Mouse (Mus musculus): ENCODE measurements around the gene Kdelr2. TPM values are rescaled to one million over a fixed set of nuclear protein-coding genes. Genes with fewer than 3 reads are reported as not detected.
A peak's percentile ranks its signal among the peaks of the same experiment; 100 is the strongest.

Kdelr2 gene
- polyA plus RNA-seq, 1 experiment from 2014 or later, result 160 TPM

GRCm38 (mm10) chr5:143361428-143361827, 42.2 kb upstream of the Kdelr2 start:
- WGBS (ENCODE audit: insufficient replicate concordance), result 68% methylated on average over 7 of the region's 7 CpGs
- no peak overlapping the region for H3K27ac ChIP-seq (ENCODE audit: low read depth)
- H3K4me3 ChIP-seq (ENCODE audit: low read depth, low read length), result no peak overlapping the region
- ATAC-seq (no peak), DNase-seq (no peak)
- no peaks in the 10 kb centered on the region for H3K36me3 ChIP-seq (replicated peaks; ENCODE audit: insufficient read depth, low read length)
- no peaks in the 10 kb centered on the region for H3K9me3 ChIP-seq (ENCODE audit: low read length)
- no peak for TF ChIP-seq CTCF (IDR thresholded peaks at IDR 0.05; ENCODE audit: low read depth)
- TF ChIP-seq EP300 (IDR thresholded peaks at IDR 0.05; ENCODE audit: low read depth), result no peak
- H3K4me2 ChIP-seq (ENCODE audit: low read depth, low read length), result no peak overlapping the region
- peaks cover 62% of the 10 kb centered on the region for H3K27me3 ChIP-seq (ENCODE audit: insufficient read depth, low read length)
- peaks cover 9% of the 10 kb centered on the region; the same call in 1 of the 2 replicates for H3K4me1 ChIP-seq (ENCODE audit: insufficient read depth)
- H3K9ac ChIP-seq (replicated peaks), result no peak overlapping the region

- H3K27me3 ChIP-seq (ENCODE audit: insufficient read depth, low read length), result peaks cover 51% of the 10 kb centered on the region
- H3K9me3 ChIP-seq (ENCODE audit: low read length), result no peaks in the 10 kb centered on the region
- TF ChIP-seq EP300 (IDR thresholded peaks at IDR 0.05; ENCODE audit: low read depth) (no peak), CTCF (IDR thresholded peaks at IDR 0.05; ENCODE audit: low read depth) (no peak)
- H3K27ac ChIP-seq (ENCODE audit: low read depth), result no peak overlapping the region
- DNase-seq (no peak), ATAC-seq (peak; percentile 31; the same call in 1 of the 2 replicates)
- no peaks in the 10 kb centered on the region for H3K36me3 ChIP-seq (replicated peaks; ENCODE audit: insufficient read depth, low read length)
- 0 out of 2 replicates have a peak overlapping the region, but pooled peaks have one; percentile 6 for H3K9ac ChIP-seq (replicated peaks)
- peak overlapping the region; percentile 39 for H3K4me3 ChIP-seq (ENCODE audit: low read depth, low read length)
- peaks cover 9% of the 10 kb centered on the region; the same call in 1 of the 2 replicates for H3K4me1 ChIP-seq (ENCODE audit: insufficient read depth)
- 2% methylated on average over 45 of the region's 47 CpGs for WGBS (ENCODE audit: insufficient replicate concordance)
- H3K4me2 ChIP-seq (ENCODE audit: low read depth, low read length), result peak overlapping the region; percentile 72
Observed at GRCm38 (mm10) chr5:143363678-143364615, 39.7 kb upstream of the Kdelr2 start.

GRCm38 (mm10) chr5:143367931-143368330, 35.7 kb upstream of the Kdelr2 start:
- TF ChIP-seq EP300 (IDR thresholded peaks at IDR 0.05; ENCODE audit: low read depth) (no peak), CTCF (IDR thresholded peaks at IDR 0.05; ENCODE audit: low read depth) (no peak)
- no peaks in the 10 kb centered on the region for H3K36me3 ChIP-seq (replicated peaks; ENCODE audit: insufficient read depth, low read length)
- no peak for ATAC-seq
- peaks cover 76% of the 10 kb centered on the region for H3K27me3 ChIP-seq (ENCODE audit: insufficient read depth, low read length)
- peaks cover 10% of the 10 kb centered on the region for H3K4me1 ChIP-seq (ENCODE audit: insufficient read depth)
- no peak for DNase-seq
- H3K4me2 ChIP-seq (ENCODE audit: low read depth, low read length), result no peak overlapping the region
- H3K9me3 ChIP-seq (ENCODE audit: low read length), result no peaks in the 10 kb centered on the region
- 62% methylated on average over 3 of the region's 3 CpGs for WGBS (ENCODE audit: insufficient replicate concordance)
- no peak overlapping the region for H3K27ac ChIP-seq (ENCODE audit: low read depth)
- H3K4me3 ChIP-seq (ENCODE audit: low read depth, low read length), result no peak overlapping the region
- H3K9ac ChIP-seq (replicated peaks), result no peak overlapping the region

GRCm38 (mm10) chr5:143369611-143370255, 33.9 kb upstream of the Kdelr2 start:
- no peak for TF ChIP-seq EP300 (IDR thresholded peaks at IDR 0.05; ENCODE audit: low read depth)
- TF ChIP-seq CTCF (IDR thresholded peaks at IDR 0.05; ENCODE audit: low read depth), result no peak
- DNase-seq (no peak), ATAC-seq (no peak)
- Histone ChIP-seq H3K9me3 (ENCODE audit: low read length) (no peaks in the 10 kb centered on the region), H3K36me3 (replicated peaks; ENCODE audit: insufficient read depth, low read length) (no peaks in the 10 kb centered on the region), H3K4me1 (ENCODE audit: insufficient read depth) (peaks cover 3% of the 10 kb centered on the region; the same call in 1 of the 2 replicates), H3K27ac (ENCODE audit: low read depth) (no peak overlapping the region), H3K9ac (replicated peaks) (no peak overlapping the region), H3K4me2 (ENCODE audit: low read depth, low read length) (0 out of 2 replicates have a peak overlapping the region, but pooled peaks have one; percentile 13), H3K27me3 (ENCODE audit: insufficient read depth, low read length) (peaks cover 74% of the 10 kb centered on the region), H3K4me3 (ENCODE audit: low read depth, low read length) (0 out of 2 replicates have a peak overlapping the region, but pooled peaks have one; percentile 4)
- 2% methylated on average over 34 of the region's 36 CpGs for WGBS (ENCODE audit: insufficient replicate concordance)

GRCm38 (mm10) chr5:143370416-143371145, 33.1 kb upstream of the Kdelr2 start:
- 28% methylated on average over 17 of the region's 17 CpGs for WGBS (ENCODE audit: insufficient replicate concordance)
- no peak overlapping the region for H3K9ac ChIP-seq (replicated peaks)
- H3K4me1 ChIP-seq (ENCODE audit: insufficient read depth), result peaks cover 8% of the 10 kb centered on the region; the same call in 1 of the 2 replicates
- no peak overlapping the region for H3K4me2 ChIP-seq (ENCODE audit: low read depth, low read length)
- ATAC-seq (no peak), DNase-seq (no peak)
- no peak for TF ChIP-seq CTCF (IDR thresholded peaks at IDR 0.05; ENCODE audit: low read depth)
- no peak for TF ChIP-seq EP300 (IDR thresholded peaks at IDR 0.05; ENCODE audit: low read depth)
- H3K4me3 ChIP-seq (ENCODE audit: low read depth, low read length), result no peak overlapping the region
- H3K36me3 ChIP-seq (replicated peaks; ENCODE audit: insufficient read depth, low read length), result no peaks in the 10 kb centered on the region
- H3K27me3 ChIP-seq (ENCODE audit: insufficient read depth, low read length), result peaks cover 75% of the 10 kb centered on the region
- no peaks in the 10 kb centered on the region for H3K9me3 ChIP-seq (ENCODE audit: low read length)
- no peak overlapping the region for H3K27ac ChIP-seq (ENCODE audit: low read depth)
